Mouse (Mus musculus) G1E (cell line): ENCODE data around the gene Brd7.

ENCODE experiments used
- CTCF ChIP-seq: IDR thresholded peaks from 2 replicates; pipeline ENCODE4 v1.5.1; 2012; ENCODE audit warnings: low read depth, low read length, inconsistent platforms, mixed read lengths
- GATA1 ChIP-seq: IDR thresholded peaks from 2 replicates; pipeline ENCODE4 v1.6.1; 2012; ENCODE audit warnings: borderline replicate concordance, low read length, inconsistent platforms, mixed read lengths
- GATA2 ChIP-seq: IDR thresholded peaks from 2 replicates; pipeline ENCODE4 v1.6.1; 2012; ENCODE audit warnings: low read depth, low read length, inconsistent platforms, borderline replicate concordance
- TAL1 ChIP-seq: conservative IDR thresholded peaks from 2 replicates; pipeline ENCODE4 v1.6.1; 2012; ENCODE audit warnings: low read depth, low read length, inconsistent platforms, mixed read lengths

- no peak for TF ChIP-seq CTCF
- TF ChIP-seq TAL1 = no peak
- no peak for TF ChIP-seq GATA1
- TF ChIP-seq GATA2 = no peak
Observed at GRCm38 (mm10) chr8:88409401-88409940, 47.5 kb upstream of the Brd7 start.
